Mouse (Mus musculus) forebrain, embryonic 11.5 days (tissue): ENCODE measurements around the gene Edem2. TPM values are rescaled to one million over a fixed set of nuclear protein-coding genes. Genes with fewer than 3 reads are reported as not detected.

ENCODE experiments used
- ATAC-seq: fragments of 200-750 bp; cut with Nextera tagmentation; replicated peaks from 2 replicates; pipeline ENCODE4 v1.8.0; 2017; ENCODE audit warnings: moderate TSS enrichment; ENCODE audit not compliant: low FRiP score
- DNase-seq: peaks from one replicate; pipeline ENCODE4 v3.0.0-alpha.2; 2017; ENCODE audit warnings: low spot score
- H3K27ac ChIP-seq: fragments of 300-500 bp; sonication (generic); 2 replicates; pipeline ENCODE4 v1.5.1; 2014; ENCODE audit warnings: low read depth, low read length
- H3K27me3 ChIP-seq: fragments of 300-500 bp; sonication (generic); 2 replicates; pipeline ENCODE4 v1.6.1; 2014; ENCODE audit warnings: mild to moderate bottlenecking, low read length, mixed read lengths; ENCODE audit not compliant: control insufficient read depth, insufficient read depth
- H3K36me3 ChIP-seq: fragments of 300-500 bp; sonication (generic); 2 replicates; pipeline ENCODE4 v1.6.1; 2014; ENCODE audit warnings: mild to moderate bottlenecking, low read length, moderate library complexity, mixed read lengths; ENCODE audit not compliant: control insufficient read depth, insufficient read depth
- H3K4me1 ChIP-seq: fragments of 300-500 bp; sonication (generic); replicated peaks from 2 replicates; pipeline ENCODE4 v1.6.1; 2014; ENCODE audit warnings: low read length, mixed read lengths; ENCODE audit not compliant: control insufficient read depth, insufficient read depth
- H3K4me2 ChIP-seq: fragments of 300-500 bp; sonication (generic); 2 replicates; pipeline ENCODE4 v1.6.1; 2014; ENCODE audit warnings: low read depth, mild to moderate bottlenecking, low read length, moderate library complexity, mixed read lengths; ENCODE audit not compliant: severe bottlenecking
- H3K4me3 ChIP-seq: fragments of 300-500 bp; sonication (generic); 2 replicates; pipeline ENCODE4 v1.5.1; 2014; ENCODE audit warnings: low read depth, low read length
- H3K9ac ChIP-seq: fragments of 300-500 bp; sonication (generic); 2 replicates; pipeline ENCODE4 v1.6.1; 2014; ENCODE audit warnings: low read length
- H3K9me3 ChIP-seq: fragments of 300-500 bp; sonication (generic); 2 replicates; pipeline ENCODE4 v1.6.1; 2016; ENCODE audit warnings: low read length, mixed read lengths; ENCODE audit not compliant: control insufficient read depth
- WGBS: fragments of 180-500 bp; shearing (Covaris S2); extraction: QIAGEN DNeasy Blood & Tissue Kit; methylation state at CpG from one replicate; pipeline ENCODE4 v1.1.7; 2014; 5-methylcytosine and 5-hydroxymethylcytosine counted together
- polyA plus RNA-seq: library from polyadenylated mRNA; unstranded; fragments of >200 nt; fragmentation: Nextera tagmentation; extraction: Ambion mirVana; gene quantifications from 2 replicates; pipeline ENCODE4 v1.2.1, GENCODE M21; 2014

The Edem2 gene
- polyA plus RNA-seq = 31.8 and 33.2 TPM in 2 replicates

DNA sequence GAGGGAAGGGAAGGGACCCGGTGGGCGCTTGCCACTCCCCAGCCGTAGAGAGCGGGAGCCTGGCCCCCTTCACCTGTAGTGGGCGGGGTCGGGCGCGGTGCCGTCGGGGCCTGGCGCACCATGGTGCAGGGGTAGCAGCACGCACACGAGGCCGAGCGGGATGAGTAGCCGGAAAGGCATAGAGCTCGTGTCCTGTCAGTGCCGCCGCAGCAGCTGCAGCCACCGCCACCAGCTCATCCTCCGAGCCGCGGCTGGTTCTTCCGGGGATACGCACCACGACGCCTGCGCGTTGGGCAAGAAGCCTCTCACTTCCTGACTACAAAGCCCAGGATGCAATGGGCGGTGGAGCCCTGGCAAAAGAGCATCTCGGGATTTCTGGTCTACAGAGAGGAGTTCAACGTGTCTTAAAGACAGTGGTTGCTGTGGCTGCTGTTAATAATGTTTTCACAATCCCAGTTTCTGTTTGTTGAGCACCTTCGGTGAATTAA is at the start of gene Edem2:
TSS of gene Edem2 (minus strand) at position 318 of the 488 bp plus-strand sequence.
- H3K4me1 ChIP-seq = peaks cover 3% of the 10 kb centered on the region; the same call in 1 of the 2 replicates
- DNase-seq = peak; percentile 94
- peak within 1 kb of the TSS; percentile 77 for H3K9ac ChIP-seq
- H3K4me3 ChIP-seq = peak within 1 kb of the TSS; percentile 85
- H3K36me3 ChIP-seq = no peaks in the 10 kb centered on the region
- no peak within 1 kb of the TSS for H3K27ac ChIP-seq
- ATAC-seq = peak; percentile 90
- peak within 1 kb of the TSS; percentile 94 for H3K4me2 ChIP-seq
- H3K27me3 ChIP-seq = no peaks in the 10 kb centered on the region
- 1% methylated on average over 33 of the region's 33 CpGs for WGBS
- H3K9me3 ChIP-seq = no peaks in the 10 kb centered on the region

DNA sequence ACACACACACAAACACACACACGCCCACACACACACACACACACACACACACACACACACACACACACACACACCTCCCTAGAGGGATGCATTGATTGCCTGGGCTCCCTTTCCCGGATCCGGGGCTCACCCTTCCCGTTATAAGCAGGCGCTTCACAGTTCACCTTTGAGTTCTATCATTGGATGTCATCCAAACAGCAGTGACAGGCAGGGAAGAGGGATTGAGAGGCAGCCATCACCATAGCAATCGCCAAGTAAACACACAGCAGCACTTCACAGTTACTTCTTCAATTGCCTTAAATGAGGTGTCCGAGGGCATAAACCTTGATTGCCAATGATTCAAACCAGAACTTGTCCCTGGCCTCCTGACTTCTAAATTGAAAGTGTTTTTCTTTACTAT is 49.8 kb upstream of the Edem2 start:
- H3K4me3 ChIP-seq = no peak overlapping the region
- 73% methylated on average over 7 of the region's 7 CpGs for WGBS
- ATAC-seq (no peak), DNase-seq (no peak)
- H3K4me1 ChIP-seq = no peaks in the 10 kb centered on the region
- H3K9ac ChIP-seq = no peak overlapping the region
- no peaks in the 10 kb centered on the region for H3K9me3 ChIP-seq
- H3K36me3 ChIP-seq = no peaks in the 10 kb centered on the region
- no peak overlapping the region for H3K4me2 ChIP-seq
- no peak overlapping the region for H3K27ac ChIP-seq
- peaks cover 11% of the 10 kb centered on the region for H3K27me3 ChIP-seq

DNA sequence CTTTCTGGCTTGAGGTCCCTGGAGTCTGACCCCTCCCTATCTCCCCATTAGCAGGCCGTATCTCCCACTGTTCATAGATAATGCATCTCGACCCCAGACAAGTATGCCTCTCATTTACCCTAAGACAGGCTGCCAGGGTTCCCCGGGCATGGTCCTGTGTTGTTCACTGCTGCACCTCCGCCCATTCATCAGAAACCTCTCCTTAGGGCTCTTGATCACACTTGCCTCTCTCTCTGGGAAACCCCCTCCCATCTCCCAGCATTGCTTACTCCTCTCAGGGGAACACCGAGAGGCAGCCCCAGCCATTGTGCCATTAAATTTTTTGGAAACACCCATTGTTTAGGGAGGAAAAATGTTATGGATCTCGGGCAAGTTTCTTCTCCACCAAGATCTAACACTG is 48.7 kb upstream of the Edem2 start:
- Histone ChIP-seq H3K4me1 (no peaks in the 10 kb centered on the region), H3K27ac (no peak overlapping the region), H3K27me3 (peaks cover 11% of the 10 kb centered on the region), H3K4me3 (no peak overlapping the region), H3K36me3 (no peaks in the 10 kb centered on the region), H3K9ac (no peak overlapping the region), H3K9me3 (no peaks in the 10 kb centered on the region), H3K4me2 (no peak overlapping the region)
- 70% methylated on average over 6 of the region's 6 CpGs for WGBS
- DNase-seq (no peak), ATAC-seq (no peak)

DNA sequence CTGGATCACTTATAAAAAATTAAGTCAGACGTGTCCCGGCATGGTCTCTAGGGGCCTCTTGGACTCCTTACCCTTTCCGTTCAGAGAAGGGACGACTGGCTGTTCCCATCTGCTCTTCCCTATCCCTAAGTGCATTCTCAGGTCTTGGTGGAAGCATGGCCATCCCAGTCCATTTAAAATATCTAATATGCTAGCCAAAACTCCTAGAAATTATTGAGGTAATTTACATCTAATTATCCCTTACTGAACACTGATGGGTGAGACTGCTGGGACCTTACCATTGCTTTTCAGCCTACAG is 48.4 kb upstream of the Edem2 start:
- WGBS = 84% methylated on average over 4 of the region's 4 CpGs
- Histone ChIP-seq H3K27ac (no peak overlapping the region), H3K4me1 (no peaks in the 10 kb centered on the region), H3K4me3 (no peak overlapping the region), H3K4me2 (no peak overlapping the region), H3K9me3 (no peaks in the 10 kb centered on the region), H3K36me3 (no peaks in the 10 kb centered on the region), H3K9ac (no peak overlapping the region), H3K27me3 (peaks cover 11% of the 10 kb centered on the region)
- ATAC-seq = no peak
- DNase-seq = no peak

DNA sequence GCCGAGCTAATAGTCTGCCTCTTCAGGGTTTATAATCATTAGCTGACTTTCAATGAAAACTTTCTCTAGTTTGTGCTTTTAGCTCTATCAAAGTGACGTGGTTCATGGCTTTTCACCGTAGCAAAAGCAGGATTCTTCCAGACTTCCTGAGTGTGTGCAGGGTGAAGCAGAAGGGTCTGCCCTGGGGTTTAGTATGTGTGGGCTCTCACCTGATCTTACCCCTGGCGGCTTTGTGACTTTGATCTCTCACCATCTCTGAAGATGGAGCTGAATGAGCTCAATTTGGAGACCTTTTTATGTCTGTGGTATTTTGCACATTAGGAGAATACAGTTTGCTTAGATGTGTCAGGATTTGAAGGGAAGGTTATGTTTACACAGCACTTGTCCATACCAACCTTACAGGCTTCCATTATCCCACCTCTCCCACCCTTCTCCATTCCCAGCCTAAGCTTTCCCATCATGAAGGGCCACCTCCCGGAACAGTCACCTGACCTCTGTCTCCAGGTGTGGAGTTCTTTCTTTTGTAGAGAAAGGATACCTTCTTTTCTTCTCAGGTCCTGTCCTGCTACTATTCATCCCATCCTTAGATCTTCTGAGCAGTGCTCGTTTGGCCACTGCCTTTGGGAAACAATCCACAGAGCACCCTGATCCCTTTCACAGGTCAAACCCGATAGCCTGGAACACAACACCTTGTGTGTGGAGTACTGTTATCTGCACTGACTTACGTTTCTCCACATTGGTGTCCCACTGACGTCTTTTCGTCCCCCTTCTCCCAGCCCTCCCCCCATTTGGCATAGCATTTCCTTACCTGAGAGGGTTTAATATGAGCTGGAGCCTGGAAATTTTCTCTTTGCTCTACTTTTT is 47.8 kb upstream of the Edem2 start:
- DNase-seq (no peak), ATAC-seq (no peak)
- H3K4me3 ChIP-seq = no peak overlapping the region
- H3K4me1 ChIP-seq = no peaks in the 10 kb centered on the region
- no peak overlapping the region for H3K9ac ChIP-seq
- no peaks in the 10 kb centered on the region for H3K36me3 ChIP-seq
- no peak overlapping the region for H3K4me2 ChIP-seq
- WGBS = 74% methylated on average over 10 of the region's 10 CpGs
- no peak overlapping the region for H3K27ac ChIP-seq
- H3K27me3 ChIP-seq = peaks cover 11% of the 10 kb centered on the region
- no peaks in the 10 kb centered on the region for H3K9me3 ChIP-seq

DNA sequence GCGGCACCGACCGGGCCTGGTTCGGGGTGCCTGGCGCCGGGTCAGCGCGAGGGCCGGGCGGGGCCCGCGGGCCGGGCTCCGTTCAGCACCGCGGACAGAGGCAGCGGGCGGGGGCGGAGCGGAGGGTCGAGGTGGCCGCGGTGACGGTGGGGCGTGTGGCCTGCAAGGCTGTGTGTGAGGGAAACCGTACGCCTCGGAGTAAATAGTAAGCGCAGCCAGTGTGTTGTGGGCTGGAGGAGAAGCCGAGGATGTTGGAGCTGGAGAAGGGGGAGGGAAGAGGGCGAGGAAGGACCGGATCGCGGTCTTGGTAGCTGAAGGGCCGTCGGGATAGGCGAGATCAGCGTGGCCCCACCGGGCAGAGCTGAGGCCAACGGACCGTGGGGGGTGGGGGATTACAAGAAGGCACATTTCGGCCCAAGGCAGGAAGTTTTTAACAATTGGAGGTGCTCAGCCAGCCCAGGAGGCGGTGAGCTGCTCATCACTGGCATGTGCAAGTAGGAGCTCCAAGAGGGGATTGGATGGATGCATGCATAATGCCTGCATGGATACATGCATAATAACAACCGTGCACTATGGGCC is 46.5 kb upstream of the Edem2 start:
- no peaks in the 10 kb centered on the region for H3K4me1 ChIP-seq
- peaks cover 11% of the 10 kb centered on the region for H3K27me3 ChIP-seq
- 3% methylated on average over 39 of the region's 44 CpGs for WGBS
- peak overlapping the region; percentile 64 for H3K9ac ChIP-seq
- H3K4me2 ChIP-seq = peak overlapping the region; percentile 75
- ATAC-seq = peak; percentile 65; the same call in 1 of the 2 replicates
- no peaks in the 10 kb centered on the region for H3K36me3 ChIP-seq
- peak overlapping the region; percentile 66 for H3K4me3 ChIP-seq
- peak; percentile 86 for DNase-seq
- H3K27ac ChIP-seq = no peak overlapping the region
- no peaks in the 10 kb centered on the region for H3K9me3 ChIP-seq

DNA sequence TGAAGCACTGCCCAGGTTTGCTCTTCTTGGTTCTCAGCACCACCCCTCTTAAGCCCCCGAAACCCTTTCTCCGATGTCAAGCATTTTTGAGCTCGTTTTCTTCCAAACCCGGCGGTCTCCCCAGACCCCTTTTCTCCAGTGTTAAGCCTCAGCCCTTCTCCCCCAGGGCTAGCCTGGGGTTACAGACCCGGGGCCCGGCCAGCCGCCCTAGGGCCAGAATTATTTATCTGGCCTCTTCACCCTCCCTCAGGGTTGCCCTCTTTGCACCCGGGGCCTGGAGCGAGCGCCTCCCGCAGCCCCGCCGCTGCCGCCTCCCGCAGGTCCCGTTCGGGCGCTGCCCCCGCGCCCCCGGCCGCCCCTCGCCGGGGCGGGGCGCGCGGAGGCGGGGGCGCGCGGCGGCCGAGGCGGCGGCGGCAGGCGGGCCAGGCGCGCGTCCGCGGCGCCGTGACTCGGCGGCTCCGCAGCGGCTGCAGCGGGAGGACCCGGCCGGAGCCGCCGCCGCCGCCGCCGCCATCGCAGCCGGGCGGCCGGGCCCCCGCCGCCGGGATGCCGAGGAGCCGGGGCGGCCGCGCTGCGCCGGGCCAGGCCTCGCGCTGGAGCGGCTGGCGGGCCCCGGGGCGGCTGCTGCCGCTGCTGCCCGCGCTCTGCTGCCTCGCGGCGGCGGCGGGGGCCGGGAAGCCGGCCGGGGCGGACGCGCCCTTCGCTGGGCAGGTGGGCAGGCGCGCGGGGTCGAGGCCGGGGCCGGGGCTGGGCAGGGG is 45.8 kb upstream of the Edem2 start, which contains the start of gene Mmp24:
TSS of gene Mmp24 (plus strand) at position 416 of the 758 bp plus-strand sequence.
- Histone ChIP-seq H3K4me2 (peak within 1 kb of the TSS; percentile 75), H3K9ac (peak within 1 kb of the TSS; percentile 64), H3K36me3 (no peaks in the 10 kb centered on the region), H3K27me3 (peaks cover 11% of the 10 kb centered on the region), H3K4me3 (peak within 1 kb of the TSS; percentile 66), H3K4me1 (no peaks in the 10 kb centered on the region), H3K27ac (no peak within 1 kb of the TSS), H3K9me3 (no peaks in the 10 kb centered on the region)
- DNase-seq (no peak), ATAC-seq (no peak)
- WGBS = 2% methylated on average over 54 of the region's 100 CpGs

DNA sequence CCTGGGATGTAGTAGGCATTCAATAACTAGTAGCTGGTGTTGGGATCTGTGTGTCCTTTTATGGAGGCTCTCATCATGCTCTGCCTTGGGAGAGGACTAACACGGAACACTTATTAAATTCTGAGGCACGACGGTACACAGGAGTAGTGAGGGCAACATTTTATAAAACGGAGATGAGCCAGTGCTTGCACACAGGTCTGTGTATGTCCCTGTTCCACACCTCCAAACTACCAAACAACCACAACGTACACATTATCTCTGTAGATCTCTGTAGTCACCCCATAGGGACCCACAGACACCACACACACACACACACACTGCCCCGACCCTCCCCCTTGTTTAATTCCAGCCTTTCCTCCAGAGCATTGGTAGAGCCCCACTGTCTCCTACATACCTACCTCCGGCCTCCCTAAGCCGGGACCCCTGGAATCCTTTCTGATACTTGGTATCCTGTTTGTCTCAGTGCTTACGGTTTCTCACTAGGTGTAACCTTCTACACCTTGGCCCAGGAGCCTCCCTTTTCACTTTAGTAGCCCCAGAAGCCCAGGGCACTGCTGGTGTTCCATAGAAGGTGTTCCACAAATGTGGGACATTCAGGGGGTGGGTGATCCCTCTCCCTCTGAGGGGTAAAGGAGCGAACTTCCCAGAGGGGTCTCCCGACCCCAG is 45.1 kb upstream of the Edem2 start:
- H3K27me3 ChIP-seq = peaks cover 11% of the 10 kb centered on the region
- no peak for DNase-seq
- WGBS = 65% methylated on average over 11 of the region's 11 CpGs
- no peaks in the 10 kb centered on the region for H3K36me3 ChIP-seq
- no peak overlapping the region for H3K4me3 ChIP-seq
- no peaks in the 10 kb centered on the region for H3K4me1 ChIP-seq
- H3K9ac ChIP-seq = no peak overlapping the region
- no peak overlapping the region for H3K27ac ChIP-seq
- peak overlapping the region; percentile 75; the same call in 1 of the 2 replicates for H3K4me2 ChIP-seq
- no peaks in the 10 kb centered on the region for H3K9me3 ChIP-seq
- no peak for ATAC-seq
